Mouse (Mus musculus) layer of hippocampus, adult 11-12 months (tissue): ENCODE data around the gene Krtap19-3.

Experiments
- DNase-seq: peaks from one replicate; pipeline ENCODE4 v3.0.0; 2022; ENCODE audit warnings: low spot score

Krtap19-3 gene

DNA sequence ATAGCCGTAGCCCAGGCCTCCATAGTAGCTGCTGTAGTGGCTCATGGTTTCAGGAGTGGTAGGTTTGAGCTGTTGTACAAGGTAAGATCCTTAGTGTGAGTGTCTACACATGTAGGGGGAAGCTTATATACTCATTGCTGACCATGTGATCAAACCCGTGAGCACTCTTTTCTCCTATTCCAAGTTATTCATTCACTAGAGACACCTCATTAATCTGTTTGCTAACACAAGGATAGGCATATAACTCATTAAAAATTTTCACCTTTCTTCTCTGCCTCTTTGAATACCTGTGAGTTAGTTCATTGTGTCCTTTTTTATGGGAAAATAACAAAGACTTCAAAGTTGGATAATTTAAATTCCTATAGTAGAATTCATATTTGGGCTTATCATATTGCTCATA is at the start of gene Krtap19-3:
TSS of gene Krtap19-3 (minus strand) at position 101 of the 400 bp plus-strand sequence.
- DNase-seq = no peak

DNA sequence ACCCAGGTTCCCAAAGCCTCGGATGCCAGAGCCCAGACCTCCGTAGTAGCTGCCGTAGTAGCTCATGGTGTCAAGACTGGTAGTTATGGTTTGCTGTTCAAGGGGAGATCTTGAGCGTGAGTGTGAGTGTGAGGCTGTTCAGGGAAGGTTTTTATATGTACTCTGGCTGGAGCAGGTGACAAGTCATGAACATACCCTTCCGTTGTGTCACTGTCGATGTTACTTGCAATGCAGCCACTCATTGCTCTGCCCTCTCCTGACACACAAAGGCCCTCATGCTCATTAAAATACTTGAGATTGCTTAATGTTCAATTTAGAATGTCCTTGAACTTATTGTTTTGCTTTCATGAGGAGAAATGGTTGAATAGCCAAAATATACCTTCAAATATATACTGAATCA is 18.5 kb upstream of the Krtap19-3 start, which contains the start of gene Krtap19-5:
TSS of gene Krtap19-5 (minus strand) at position 101 of the 400 bp plus-strand sequence.
- no peak for DNase-seq

DNA sequence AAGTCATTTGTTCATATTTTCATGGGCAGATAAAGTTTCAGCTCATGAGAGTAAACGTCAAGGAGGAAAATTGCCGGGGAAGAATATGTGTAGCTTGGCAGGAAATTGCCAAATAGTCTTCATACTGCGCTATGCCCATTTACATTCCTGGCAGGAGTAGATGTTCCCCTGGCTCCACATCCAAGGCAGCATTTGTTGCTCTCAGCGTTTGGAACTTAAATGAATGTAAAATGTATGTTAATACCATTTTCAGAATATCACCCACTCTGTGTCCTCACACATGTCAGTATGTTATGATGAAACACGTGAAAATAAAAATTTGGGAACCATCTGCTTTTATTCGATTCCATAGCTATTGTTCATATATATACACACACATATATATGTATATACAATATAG is 9.0 kb upstream of the Krtap19-3 start:
- no peak for DNase-seq

- DNase-seq = no peak
Measured at GRCm38 (mm10) chr16:88884989-88885388, 7.2 kb upstream of the Krtap19-3 start, which contains the start of gene Krtap19-4. Gene Krtap19-4 (minus strand): TSS chr16:88885089.

DNA sequence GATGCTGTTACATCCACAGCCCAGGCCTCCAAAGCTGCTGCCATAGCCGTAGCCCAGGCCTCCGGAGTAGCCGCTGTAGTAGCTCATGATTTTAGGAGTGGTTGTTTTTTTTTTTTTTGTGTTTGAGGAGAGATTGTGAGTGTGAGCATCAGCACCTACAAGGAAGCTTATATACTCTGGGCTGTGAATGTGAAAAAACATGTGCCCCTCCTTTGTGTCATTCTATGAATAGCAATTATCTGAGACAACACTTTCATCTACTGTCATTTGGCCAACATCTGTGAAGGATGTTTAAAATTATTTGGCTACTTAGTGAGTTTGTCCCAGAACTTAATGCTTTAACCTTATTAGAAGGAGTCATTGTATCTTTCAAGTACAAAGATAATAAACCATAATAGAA is 3.7 kb downstream of the Krtap19-3 start, which contains the start of gene Krtap19-2:
TSS of gene Krtap19-2 (minus strand) at position 101 of the 400 bp plus-strand sequence.
- DNase-seq = no peak

GRCm38 (mm10) chr16:88869311-88869710 is 8.5 kb downstream of the Krtap19-3 start, which contains the start of gene Krtap19-1:
Gene Krtap19-1 (minus strand): TSS chr16:88869411.
- DNase-seq = no peak

DNA sequence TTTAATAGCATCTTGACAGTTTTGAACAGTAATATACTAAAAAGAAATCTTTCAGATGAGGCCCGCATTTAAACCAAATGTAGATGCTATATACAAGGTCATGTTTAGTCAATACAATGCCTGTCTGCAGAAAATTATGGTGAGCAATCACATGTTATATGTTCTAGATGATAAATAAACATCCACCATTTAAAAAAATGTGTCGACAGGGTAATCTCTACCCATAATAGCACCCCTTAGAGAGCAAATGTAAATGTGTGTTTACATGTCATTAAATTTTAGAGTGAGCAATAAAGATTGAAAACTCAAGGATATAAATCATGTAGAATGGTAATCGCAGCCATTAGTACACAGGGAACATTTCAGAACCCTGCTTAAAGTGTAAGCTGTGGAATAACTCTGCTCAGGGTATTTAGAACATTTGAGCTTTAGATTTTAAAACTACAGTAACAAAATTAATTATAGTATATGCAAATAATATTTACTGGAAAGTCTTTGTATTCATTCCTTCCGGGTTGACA is 12.9 kb downstream of the Krtap19-3 start:
- no peak for DNase-seq

DNA sequence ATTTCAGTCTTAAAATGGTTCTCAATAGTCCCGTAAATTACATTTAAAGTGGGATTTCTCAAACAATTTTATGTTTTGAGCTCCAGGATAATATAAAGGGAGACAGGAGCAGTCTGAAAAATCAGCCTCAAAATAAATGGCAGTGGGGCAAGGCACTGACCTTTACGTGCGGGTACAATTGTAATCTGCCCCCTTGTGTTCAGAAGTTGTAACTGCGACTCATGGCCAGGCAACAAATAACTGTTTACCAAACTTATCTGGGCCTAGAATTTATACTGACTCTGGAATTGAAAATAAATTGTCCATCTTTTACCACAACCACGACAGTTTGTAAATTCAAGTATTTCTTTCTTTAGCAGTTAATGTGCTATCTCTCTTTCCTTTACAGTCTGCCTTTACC is 26.4 kb downstream of the Krtap19-3 start:
- no peak for DNase-seq

DNA sequence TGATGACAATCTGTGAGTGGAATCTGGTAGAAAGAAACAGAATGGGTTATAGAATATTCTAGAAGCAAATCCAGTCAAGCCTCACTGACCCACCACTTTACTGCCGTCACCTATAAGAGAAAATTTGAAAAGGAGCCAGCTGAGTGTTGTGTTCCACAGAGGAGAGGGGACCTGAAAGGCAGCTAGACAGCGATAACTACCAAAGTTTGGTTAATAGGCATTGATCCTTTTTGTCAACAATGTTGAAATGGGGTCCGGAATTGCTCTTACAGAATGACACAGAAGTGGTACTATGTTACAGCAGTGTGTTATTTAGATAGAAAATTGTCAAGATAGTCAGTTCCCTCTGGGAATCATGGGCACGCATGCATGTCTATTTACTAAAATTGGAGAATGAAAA is 29.3 kb downstream of the Krtap19-3 start:
- no peak for DNase-seq

DNA sequence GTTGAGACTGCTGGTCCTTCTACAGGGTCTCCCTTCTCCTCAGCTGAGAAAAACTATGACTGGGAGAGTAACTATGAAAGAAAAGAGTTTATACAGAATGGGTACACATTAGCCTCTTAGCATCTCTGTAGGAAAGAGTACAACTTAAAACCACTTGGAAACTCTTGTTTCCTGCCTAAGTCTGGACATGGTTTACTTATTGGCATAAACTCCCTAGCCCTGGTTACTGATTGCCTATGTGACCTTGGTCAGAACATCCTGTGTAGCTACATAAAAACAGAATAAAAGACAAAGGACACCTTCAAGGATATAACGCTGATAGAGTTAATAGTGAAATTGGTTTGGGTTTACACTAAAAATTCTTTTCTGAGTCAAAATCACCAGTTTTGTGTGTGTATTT is 30.5 kb downstream of the Krtap19-3 start:
- no peak for DNase-seq
